Mouse (Mus musculus) lung, embryonic 14.5 days (tissue): ENCODE results near the gene Nup93. TPM values are rescaled to one million over a fixed set of nuclear protein-coding genes. Genes with fewer than 3 reads are reported as not detected.
A peak's percentile ranks its signal among the peaks of the same experiment; 100 is the strongest.

Source experiments
- ATAC-seq: fragments of 200-750 bp; cut with Nextera tagmentation; 2 replicates; pipeline ENCODE4 v1.8.0; 2017; ENCODE audit warnings: mild to moderate bottlenecking, moderate TSS enrichment, moderate library complexity; ENCODE audit not compliant: insufficient read depth
- DNase-seq: peaks from one replicate; pipeline ENCODE4 v3.0.0-alpha.2; 2015
- H3K27ac ChIP-seq: fragments of 300-500 bp; sonication (generic); 2 replicates; pipeline ENCODE4 v1.5.1; 2014; ENCODE audit warnings: low read depth, mild to moderate bottlenecking, moderate library complexity
- H3K27me3 ChIP-seq: fragments of 300-500 bp; sonication (generic); 2 replicates; pipeline ENCODE4 v1.6.1; 2014; ENCODE audit warnings: low read length, control low read depth; ENCODE audit not compliant: insufficient read depth
- H3K36me3 ChIP-seq: fragments of 300-500 bp; sonication (generic); 2 replicates; pipeline ENCODE4 v1.6.1; 2014; ENCODE audit warnings: control low read depth; ENCODE audit not compliant: insufficient read depth
- H3K4me1 ChIP-seq: fragments of 300-500 bp; sonication (generic); 2 replicates; pipeline ENCODE4 v1.6.1; 2014; ENCODE audit warnings: antibody characterized with exemption, control low read depth; ENCODE audit not compliant: insufficient read depth
- H3K4me2 ChIP-seq: fragments of 300-500 bp; sonication (generic); 2 replicates; pipeline ENCODE4 v1.6.1; 2014; ENCODE audit warnings: mild to moderate bottlenecking
- H3K4me3 ChIP-seq: fragments of 300-500 bp; sonication (generic); 2 replicates; pipeline ENCODE4 v1.5.1; 2014; ENCODE audit warnings: low read depth, low read length
- H3K9ac ChIP-seq: fragments of 300-500 bp; sonication (generic); 2 replicates; pipeline ENCODE4 v1.6.1; 2014
- H3K9me3 ChIP-seq: fragments of 300-500 bp; sonication (generic); 2 replicates; pipeline ENCODE4 v1.6.1; 2016; ENCODE audit warnings: low read depth, low read length, control low read depth
- CTCF ChIP-seq: IDR thresholded peaks from 2 replicates; pipeline ENCODE4 v1.5.1; 2016; ENCODE audit warnings: antibody characterized with exemption, low read depth
- WGBS: fragments of 180-500 bp; shearing (Covaris S2); extraction: QIAGEN DNeasy Blood & Tissue Kit; methylation state at CpG from one replicate; pipeline ENCODE4 v1.1.7; 2014; 5-methylcytosine and 5-hydroxymethylcytosine counted together
- polyA plus RNA-seq: library from polyadenylated mRNA; unstranded; fragments of >200 nt; fragmentation: Nextera tagmentation; extraction: Ambion mirVana; gene quantifications from 2 replicates; pipeline ENCODE4 v1.2.1, GENCODE M21; 2014

Nup93 gene
- polyA plus RNA-seq, 1 experiment from 2014 or later, result 126 TPM

DNA sequence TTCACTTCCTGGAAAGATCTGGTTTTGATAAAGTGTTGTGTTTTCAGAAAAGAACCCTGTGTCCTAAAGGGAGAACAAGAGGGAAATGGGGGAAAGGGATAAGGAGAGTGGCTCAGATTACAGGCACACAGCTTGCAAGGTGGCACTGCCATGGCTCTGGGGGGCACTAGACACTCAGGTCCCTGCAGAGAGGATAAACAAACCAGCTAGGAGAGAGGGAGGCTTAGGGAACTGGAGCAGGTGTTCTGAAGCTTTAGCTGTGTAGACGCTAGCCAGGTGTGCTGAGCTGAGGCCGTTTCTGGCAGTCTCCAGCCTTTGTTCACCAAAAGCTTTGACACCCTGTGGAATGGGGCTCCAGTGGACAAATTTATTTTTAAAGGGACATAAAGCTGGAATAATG, 99.7 kb downstream of the Nup93 start:
- H3K9me3 ChIP-seq, result no peaks in the 10 kb centered on the region
- no peak for TF ChIP-seq CTCF
- H3K4me3 ChIP-seq, result no peak overlapping the region
- H3K36me3 ChIP-seq, result peaks cover 42% of the 10 kb centered on the region
- H3K4me1 ChIP-seq, result no peaks in the 10 kb centered on the region
- ATAC-seq (no peak), DNase-seq (no peak)
- H3K27me3 ChIP-seq, result no peaks in the 10 kb centered on the region
- WGBS, result 60% methylated on average over 2 of the region's 2 CpGs
- no peak overlapping the region for H3K4me2 ChIP-seq
- no peak overlapping the region for H3K9ac ChIP-seq
- no peak overlapping the region for H3K27ac ChIP-seq

DNA sequence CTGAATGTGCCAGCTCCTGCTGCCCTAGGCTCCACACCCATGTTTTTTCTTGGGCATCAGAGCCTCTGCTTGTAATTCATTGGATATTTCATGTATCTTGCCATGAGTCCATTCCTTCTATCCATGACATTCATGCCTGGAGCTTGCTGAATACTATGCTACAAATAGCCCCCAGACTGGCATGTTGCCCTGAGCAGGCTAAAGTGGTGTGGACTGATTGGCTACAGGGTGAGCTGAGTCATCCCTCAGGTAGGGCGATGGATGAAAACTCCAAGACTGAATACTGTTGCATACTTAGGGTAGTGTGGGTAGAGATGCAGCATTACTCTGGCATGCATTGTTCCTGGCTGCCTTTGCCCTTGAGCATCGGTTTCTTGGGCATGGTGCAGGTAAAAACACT, 102.9 kb downstream of the Nup93 start:
- no peak for TF ChIP-seq CTCF

DNA sequence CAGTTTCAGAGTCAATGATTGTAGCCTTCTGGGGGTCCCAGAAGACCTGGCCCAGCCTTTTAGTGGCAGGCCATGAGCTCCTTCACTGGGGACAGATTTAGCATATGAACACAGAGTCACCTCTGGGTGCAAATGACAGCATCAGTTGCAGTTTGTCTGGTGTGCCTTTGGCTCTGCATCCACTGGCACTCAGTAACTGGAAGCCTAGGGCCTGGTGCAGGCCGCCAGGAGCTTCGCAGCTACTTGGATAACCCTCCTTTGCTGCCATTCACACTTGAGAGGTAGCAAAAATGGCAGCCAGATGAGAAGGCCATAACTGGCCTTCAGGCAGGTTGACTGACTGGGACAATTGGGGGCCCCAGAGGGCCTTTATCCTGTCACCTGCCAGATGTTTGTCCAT, 103.3 kb downstream of the Nup93 start:
- 97% methylated on average over 2 of the region's 2 CpGs for WGBS
- Histone ChIP-seq H3K4me3 (no peak overlapping the region), H3K9ac (no peak overlapping the region), H3K27ac (no peak overlapping the region), H3K4me1 (no peaks in the 10 kb centered on the region), H3K27me3 (no peaks in the 10 kb centered on the region), H3K9me3 (no peaks in the 10 kb centered on the region), H3K36me3 (peaks cover 12% of the 10 kb centered on the region), H3K4me2 (no peak overlapping the region)
- ATAC-seq, result no peak
- DNase-seq, result no peak
- TF ChIP-seq CTCF, result no peak

More for the DNA sequence above, 102.9 kb downstream of the Nup93 start:
- Histone ChIP-seq H3K4me3 (no peak overlapping the region), H3K4me1 (no peaks in the 10 kb centered on the region), H3K36me3 (peaks cover 15% of the 10 kb centered on the region), H3K27me3 (no peaks in the 10 kb centered on the region), H3K9me3 (no peaks in the 10 kb centered on the region), H3K27ac (no peak overlapping the region), H3K9ac (no peak overlapping the region), H3K4me2 (no peak overlapping the region)
- no peak for ATAC-seq
- 89% methylated on average over 2 of the region's 2 CpGs for WGBS
- no peak for DNase-seq

DNA sequence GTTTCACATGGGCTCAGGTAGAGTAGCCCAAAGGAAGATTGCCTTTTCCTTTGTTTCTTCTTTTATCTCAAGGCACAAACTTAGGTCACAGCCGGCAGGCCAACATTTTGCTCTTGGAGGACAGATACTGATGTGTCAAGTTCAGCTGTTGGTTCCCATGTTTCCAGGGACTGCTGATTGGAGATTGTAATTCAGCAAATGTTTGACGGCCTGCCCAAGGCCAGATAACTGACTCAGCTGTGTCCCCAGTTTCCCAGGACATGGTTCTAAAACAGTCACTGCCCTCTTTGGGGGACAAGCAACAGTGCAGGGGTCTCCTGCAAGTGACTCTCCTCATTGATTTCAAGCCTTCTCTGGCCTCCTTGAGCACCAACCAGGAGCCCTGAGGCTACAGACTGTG, 105.7 kb downstream of the Nup93 start:
- DNase-seq (no peak), ATAC-seq (no peak)
- Histone ChIP-seq H3K9ac (no peak overlapping the region), H3K27me3 (no peaks in the 10 kb centered on the region), H3K4me3 (no peak overlapping the region), H3K4me1 (no peaks in the 10 kb centered on the region), H3K27ac (no peak overlapping the region), H3K36me3 (peaks cover 4% of the 10 kb centered on the region; the same call in 1 of the 2 replicates), H3K9me3 (no peaks in the 10 kb centered on the region), H3K4me2 (no peak overlapping the region)
- WGBS, result 67% methylated on average over 2 of the region's 2 CpGs
- no peak for TF ChIP-seq CTCF

DNA sequence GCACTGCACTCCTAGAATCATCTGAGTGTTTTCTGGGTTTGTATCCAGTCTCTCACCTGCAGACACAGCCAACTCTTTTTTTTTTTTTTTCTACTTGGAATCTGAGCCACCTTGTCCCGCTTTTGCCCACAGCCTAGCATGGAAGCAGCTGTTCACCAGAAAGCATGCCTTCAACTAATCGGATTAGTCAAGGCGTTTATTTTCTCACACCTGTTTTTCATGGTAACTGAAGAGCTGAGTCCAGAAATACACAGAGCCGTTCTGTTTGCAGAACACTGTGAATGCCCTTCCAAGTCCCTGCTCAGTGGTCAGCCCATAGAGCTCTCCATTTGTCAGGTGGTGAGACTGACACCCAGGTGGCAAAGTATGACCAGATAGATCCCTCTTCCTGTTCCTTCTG, 107.7 kb downstream of the Nup93 start:
- DNase-seq (no peak), ATAC-seq (no peak)
- Histone ChIP-seq H3K4me3 (no peak overlapping the region), H3K27me3 (no peaks in the 10 kb centered on the region), H3K9me3 (no peaks in the 10 kb centered on the region), H3K27ac (no peak overlapping the region), H3K4me1 (no peaks in the 10 kb centered on the region), H3K36me3 (no peaks in the 10 kb centered on the region), H3K4me2 (no peak overlapping the region), H3K9ac (no peak overlapping the region)
- no peak for TF ChIP-seq CTCF
- 81% methylated on average over 4 of the region's 4 CpGs for WGBS

DNA sequence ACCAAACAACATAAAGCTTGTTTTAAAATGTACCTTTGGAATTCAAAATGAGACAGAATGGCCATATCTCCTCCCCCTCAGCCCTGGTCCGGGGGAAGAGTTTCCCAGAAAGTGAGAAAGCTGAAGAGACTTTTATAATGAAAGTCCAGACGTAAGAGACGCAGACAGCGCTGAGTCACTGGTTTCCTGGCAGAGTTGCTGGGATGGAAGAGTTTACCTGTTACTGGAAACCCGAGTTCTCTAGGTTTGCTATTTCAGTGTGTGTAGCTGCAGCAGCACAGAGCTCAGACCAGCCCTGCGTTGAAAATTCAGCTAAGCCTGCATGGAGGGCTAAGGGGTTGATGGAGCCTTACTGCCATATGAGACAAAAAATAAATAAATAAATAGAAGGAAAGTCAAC, 108.7 kb downstream of the Nup93 start:
- WGBS, result 76% methylated on average over 6 of the region's 6 CpGs
- no peak for ATAC-seq
- no peak overlapping the region for H3K4me2 ChIP-seq
- H3K36me3 ChIP-seq, result no peaks in the 10 kb centered on the region
- no peaks in the 10 kb centered on the region for H3K9me3 ChIP-seq
- no peak for DNase-seq
- H3K27me3 ChIP-seq, result no peaks in the 10 kb centered on the region
- H3K27ac ChIP-seq, result no peak overlapping the region
- H3K9ac ChIP-seq, result no peak overlapping the region
- H3K4me1 ChIP-seq, result no peaks in the 10 kb centered on the region
- no peak for TF ChIP-seq CTCF
- no peak overlapping the region for H3K4me3 ChIP-seq

DNA sequence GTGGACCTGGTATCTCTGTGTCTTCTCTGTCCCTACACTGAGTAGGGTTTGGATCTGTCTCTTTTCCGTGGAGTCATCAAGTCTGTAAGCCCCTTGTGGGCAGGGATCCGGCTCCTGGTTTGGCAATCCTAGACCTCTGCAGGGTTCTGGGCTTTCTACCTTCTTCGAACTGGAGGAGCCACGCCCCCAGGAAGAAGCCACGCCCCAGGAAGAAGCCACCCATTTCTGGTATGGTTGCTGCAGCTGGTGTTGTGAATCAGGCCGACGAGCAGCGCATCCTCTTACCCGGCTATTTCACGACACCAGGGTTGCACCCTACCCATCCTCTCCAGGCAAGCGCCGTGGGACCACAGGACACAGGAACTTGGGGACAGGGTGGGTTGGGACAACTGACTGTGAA, 109.7 kb downstream of the Nup93 start:
- 53% methylated on average over 12 of the region's 12 CpGs for WGBS

DNA sequence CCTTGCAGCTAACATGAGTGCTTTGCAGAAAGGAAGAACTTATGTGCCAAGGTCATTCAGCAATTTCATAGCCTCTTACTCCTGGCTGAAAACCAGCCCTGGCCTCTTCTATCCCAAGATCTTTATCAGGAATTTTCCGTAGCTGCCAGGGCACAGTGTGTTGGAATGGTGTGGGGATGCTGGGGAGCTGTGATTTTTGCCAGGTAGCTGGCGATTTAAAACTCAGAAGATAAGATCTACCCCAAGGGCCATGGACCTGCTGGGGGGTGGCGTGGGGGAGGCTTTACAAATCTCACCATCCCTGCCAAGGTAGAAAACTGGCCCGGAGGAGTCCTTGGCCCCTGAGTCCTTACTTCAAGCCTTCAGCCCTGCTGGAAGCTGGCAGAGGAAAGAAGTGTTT, 111.7 kb downstream of the Nup93 start:
- H3K4me1 ChIP-seq, result no peaks in the 10 kb centered on the region
- no peaks in the 10 kb centered on the region for H3K27me3 ChIP-seq
- ATAC-seq, result no peak
- H3K9ac ChIP-seq, result no peak overlapping the region
- no peak overlapping the region for H3K4me3 ChIP-seq
- no peak for DNase-seq
- H3K36me3 ChIP-seq, result no peaks in the 10 kb centered on the region
- WGBS, result 47% methylated on average over 4 of the region's 4 CpGs
- TF ChIP-seq CTCF, result no peak
- no peak overlapping the region for H3K27ac ChIP-seq
- H3K4me2 ChIP-seq, result no peak overlapping the region
- no peaks in the 10 kb centered on the region for H3K9me3 ChIP-seq

More for the DNA sequence above, 109.7 kb downstream of the Nup93 start:
- H3K4me1 ChIP-seq, result no peaks in the 10 kb centered on the region
- no peak overlapping the region for H3K27ac ChIP-seq
- H3K27me3 ChIP-seq, result no peaks in the 10 kb centered on the region
- no peak for TF ChIP-seq CTCF
- DNase-seq, result peak; percentile 17
- no peak overlapping the region for H3K4me2 ChIP-seq
- no peak overlapping the region for H3K4me3 ChIP-seq
- H3K9ac ChIP-seq, result no peak overlapping the region
- no peaks in the 10 kb centered on the region for H3K36me3 ChIP-seq
- ATAC-seq, result no peak
- H3K9me3 ChIP-seq, result no peaks in the 10 kb centered on the region
